25 mouse cellular contexts compared by ENCODE assay signal in the genomic region with DNA sequence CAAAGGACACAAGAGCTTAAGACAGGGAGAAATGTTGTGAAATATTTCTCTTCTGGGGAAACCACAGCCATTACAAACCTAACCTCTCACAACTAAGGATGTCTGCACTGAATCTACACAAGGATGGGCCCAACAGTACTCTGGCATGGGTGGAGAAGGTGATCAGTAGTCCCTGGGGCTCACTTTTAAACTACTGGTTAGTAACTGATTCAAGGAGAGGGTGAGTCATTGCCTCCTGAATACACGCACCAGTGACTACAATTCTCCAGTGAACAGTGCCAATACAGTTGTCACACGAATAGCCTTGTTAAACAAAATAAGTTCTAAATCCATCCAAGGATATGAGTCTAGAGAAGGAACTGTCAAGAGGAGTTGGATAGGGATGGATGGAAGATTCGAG.
A peak's percentile ranks its signal among the peaks of the same experiment; 100 is the strongest.
DNase-seq lines count a peak whose midpoint lies in the region; ATAC-seq and TF ChIP-seq lines count a peak whose summit lies in the region.
"Had no signal": no experiment of that assay in that cellular context is flagged by ENCODE, and none has a peak within 500 bp of the region (broad histone marks: within the 10 kb centered on the region; RNA-seq: fewer than 3 reads in every experiment).

No protein-coding gene starts in this region.

- no peaks in the 10 kb centered on the region for H3K36me3 ChIP-seq in kidney, embryonic 14.5 days (ENCODE audit: control insufficient read depth, insufficient read depth, low read length)
- no peaks in the 10 kb centered on the region for H3K36me3 ChIP-seq in kidney, postnatal 0 days (ENCODE audit: insufficient read depth, low read length)
- H3K36me3 ChIP-seq: embryonic facial prominence, embryonic 12.5 days; embryonic facial prominence, embryonic 15.5 days; heart, embryonic 12.5 days; heart, embryonic 15.5 days; hindbrain, embryonic 10.5 days; hindbrain, embryonic 13.5 days had no signal

- DNase-seq in kidney, postnatal 36 days = no peak
- no peak for DNase-seq in kidney, postnatal 0 days (ENCODE audit: low spot score)
- DNase-seq in kidney, adult 8-10 months = no peak
- peak; percentile 2 for DNase-seq in brain, adult 2 months (ENCODE audit: low read depth, low spot score)
- no peak for DNase-seq in gastrocnemius, postnatal 14 days
- DNase-seq: adrenal gland, postnatal 14 days; cerebellum, adult 18-20 months; cerebellum, adult 9-10 months; cerebellum, postnatal 14 days; forebrain, postnatal 0 days; gastrocnemius, adult 2 months; gastrocnemius, postnatal 25 days; heart, adult 18-20 months; heart, postnatal 10 days; heart, postnatal 36 days had no signal

- TF ChIP-seq CTCF in kidney, postnatal 0 days (IDR thresholded peaks at IDR 0.05; ENCODE audit: low read depth) = no peak

- H3K4me1 ChIP-seq in kidney, embryonic 14.5 days (ENCODE audit: control insufficient read depth, insufficient read depth, low read length) = no peaks in the 10 kb centered on the region
- no peaks in the 10 kb centered on the region for H3K4me1 ChIP-seq in kidney, postnatal 0 days (replicated peaks; ENCODE audit: insufficient read depth, low read length)
- H3K4me1 ChIP-seq: embryonic facial prominence, embryonic 12.5 days; embryonic facial prominence, embryonic 15.5 days; heart, embryonic 12.5 days; heart, embryonic 15.5 days; hindbrain, embryonic 10.5 days; hindbrain, embryonic 13.5 days had no signal

- H3K4me2 ChIP-seq in kidney, embryonic 14.5 days (replicated peaks; ENCODE audit: low read depth, low read length) = no peak overlapping the region
- H3K4me2 ChIP-seq in kidney, postnatal 0 days (ENCODE audit: low read length) = no peak overlapping the region
- H3K4me2 ChIP-seq: embryonic facial prominence, embryonic 12.5 days; embryonic facial prominence, embryonic 15.5 days; heart, embryonic 12.5 days; heart, embryonic 15.5 days; hindbrain, embryonic 13.5 days had no signal

- WGBS in kidney, embryonic 14.5 days = 68% methylated on average over 3 of the region's 3 CpGs
- 68% methylated on average over 3 of the region's 3 CpGs for WGBS in kidney, postnatal 0 days

- no peak overlapping the region for H3K4me3 ChIP-seq in kidney, embryonic 14.5 days (ENCODE audit: low read length)
- no peak overlapping the region for H3K4me3 ChIP-seq in kidney, postnatal 0 days (replicated peaks; ENCODE audit: low read depth, low read length)
- H3K4me3 ChIP-seq: embryonic facial prominence, embryonic 12.5 days; embryonic facial prominence, embryonic 15.5 days; gastrocnemius, adult 2 months; heart, embryonic 12.5 days; heart, embryonic 15.5 days; hindbrain, embryonic 10.5 days; hindbrain, embryonic 13.5 days had no signal

- ATAC-seq in kidney, embryonic 14.5 days (ENCODE audit: low FRiP score, low TSS enrichment) = peak; percentile 78; the same call in 1 of the 2 replicates
- ATAC-seq in kidney, postnatal 0 days (replicated peaks; ENCODE audit: low FRiP score, low read depth) = peak; percentile 66; the same call in 1 of the 2 replicates
- ATAC-seq: forebrain, embryonic 14.5 days; forebrain, postnatal 0 days; hindbrain, embryonic 16.5 days; Patski had no signal

- no peak overlapping the region for H3K27ac ChIP-seq in kidney, embryonic 14.5 days (ENCODE audit: low read depth, low read length)
- H3K27ac ChIP-seq in kidney, postnatal 0 days = no peak overlapping the region
- H3K27ac ChIP-seq: embryonic facial prominence, embryonic 12.5 days; embryonic facial prominence, embryonic 15.5 days; gastrocnemius, adult 2 months; heart, embryonic 15.5 days; hindbrain, embryonic 10.5 days; hindbrain, embryonic 13.5 days had no signal

- no peak overlapping the region for H3K9ac ChIP-seq in kidney, embryonic 14.5 days (ENCODE audit: low read depth, low read length)
- no peak overlapping the region for H3K9ac ChIP-seq in kidney, postnatal 0 days (ENCODE audit: low read depth, low read length)
- H3K9ac ChIP-seq: embryonic facial prominence, embryonic 12.5 days; embryonic facial prominence, embryonic 15.5 days; forebrain, postnatal 0 days; heart, embryonic 12.5 days; heart, embryonic 15.5 days; hindbrain, embryonic 13.5 days had no signal

- no peaks in the 10 kb centered on the region for H3K9me3 ChIP-seq in kidney, embryonic 14.5 days (ENCODE audit: control insufficient read depth, low read length)
- H3K9me3 ChIP-seq in kidney, postnatal 0 days (replicated peaks; ENCODE audit: low read length) = no peaks in the 10 kb centered on the region
- H3K9me3 ChIP-seq: embryonic facial prominence, embryonic 12.5 days; embryonic facial prominence, embryonic 15.5 days; heart, embryonic 12.5 days; heart, embryonic 15.5 days; hindbrain, embryonic 10.5 days; hindbrain, embryonic 13.5 days had no signal

- intact Hi-C loops in gastrocnemius, postnatal 14 days (cut with DNase I; ENCODE audit: low total_unique reads) = no loop called here

- H3K27me3 ChIP-seq in kidney, embryonic 14.5 days (ENCODE audit: control insufficient read depth, insufficient read depth, low read length) = no peaks in the 10 kb centered on the region
- no peaks in the 10 kb centered on the region for H3K27me3 ChIP-seq in kidney, postnatal 0 days (ENCODE audit: insufficient read depth, low read length)
- H3K27me3 ChIP-seq: embryonic facial prominence, embryonic 15.5 days; heart, embryonic 12.5 days; heart, embryonic 15.5 days; hindbrain, embryonic 13.5 days had no signal
